Comparison of ENCODE assay signal across 9 mouse cellular contexts in the genomic region with DNA sequence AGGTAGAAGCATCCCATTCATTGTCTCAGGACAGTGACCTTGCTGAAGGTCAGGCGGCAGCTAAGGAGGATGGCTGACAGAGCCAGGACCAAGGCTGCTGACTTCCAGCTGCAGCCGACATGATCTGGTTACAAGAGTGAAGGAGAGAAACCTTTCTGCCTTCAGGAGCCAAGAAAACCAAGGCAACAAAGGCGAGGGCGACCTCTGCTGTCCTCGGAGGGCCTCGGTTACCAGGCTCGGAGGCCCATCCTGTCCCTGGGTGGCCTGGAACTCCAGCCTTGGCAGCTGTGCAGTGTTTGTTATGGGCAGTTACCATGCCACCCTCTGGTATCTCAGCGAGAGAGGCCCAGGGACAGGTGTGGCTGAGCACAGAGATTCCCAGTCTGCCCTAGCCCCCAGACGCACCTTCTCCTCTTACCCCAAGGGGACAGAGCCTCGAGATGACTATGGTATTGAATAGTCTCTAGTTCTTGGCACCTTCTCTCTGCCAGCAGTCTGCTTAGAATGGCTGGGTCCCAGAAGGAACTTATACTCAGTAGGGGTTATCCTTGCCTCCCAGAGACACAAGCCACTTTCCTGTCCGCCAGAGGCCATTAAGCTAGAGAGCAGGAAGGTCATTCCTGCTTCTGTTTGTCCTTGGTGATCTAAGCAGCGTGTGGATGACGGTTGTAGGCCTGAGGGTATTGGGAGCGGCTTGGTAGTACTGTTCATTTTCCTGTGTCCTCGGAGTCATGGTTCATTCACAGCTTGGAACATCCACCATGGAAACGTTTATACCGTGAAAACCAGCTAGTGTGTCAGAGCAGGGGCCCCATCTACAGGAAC.
DNase-seq lines count a peak whose midpoint lies in the region; ATAC-seq and TF ChIP-seq lines count a peak whose summit lies in the region.
"Had no signal": no experiment of that assay in that cellular context is flagged by ENCODE, and none has a peak within 500 bp of the region (broad histone marks: within the 10 kb centered on the region; RNA-seq: fewer than 3 reads in every experiment).

No protein-coding gene starts in this region.

- no peaks in the 10 kb centered on the region for H3K36me3 ChIP-seq in kidney, postnatal 0 days (ENCODE audit: insufficient read depth, low read length)
- H3K36me3 ChIP-seq: midbrain, embryonic 12.5 days had no signal

- H3K27ac ChIP-seq in kidney, postnatal 0 days, result peak overlapping the region; percentile 25; the same call in 1 of the 2 replicates
- H3K27ac ChIP-seq: midbrain, embryonic 12.5 days had no signal

- peak; percentile 58 for DNase-seq in cerebellum, adult 9-10 months
- DNase-seq in cerebellum, adult 9-11 months, result no peak
- peak; percentile 71 for DNase-seq in adrenal gland, adult 2 months
- peak; percentile 88 to 89 for DNase-seq in heart, adult 18-20 months
- DNase-seq in kidney, postnatal 0 days (ENCODE audit: low spot score), result peak; percentile 56
- DNase-seq in ovary, postnatal 36 days (ENCODE audit: low spot score), result peak; percentile 70
- no peak for DNase-seq in left cerebral cortex, adult 18-20 months (ENCODE audit: low spot score in 2 of 2)
- DNase-seq in right cerebral cortex, adult 2 months (ENCODE audit: low spot score in 2 of 2), result no peak

- WGBS in kidney, postnatal 0 days, result 46% methylated on average over 17 of the region's 17 CpGs

- no peak overlapping the region for H3K9ac ChIP-seq in kidney, postnatal 0 days (ENCODE audit: low read depth, low read length)
- H3K9ac ChIP-seq: midbrain, embryonic 12.5 days had no signal

- ATAC-seq in kidney, postnatal 0 days (replicated peaks; ENCODE audit: low FRiP score, low read depth), result peak; percentile 40; the same call in 1 of the 2 replicates

- no peak overlapping the region for H3K4me2 ChIP-seq in kidney, postnatal 0 days (ENCODE audit: low read length)
- H3K4me2 ChIP-seq: midbrain, embryonic 12.5 days had no signal

- H3K4me3 ChIP-seq in kidney, postnatal 0 days (replicated peaks; ENCODE audit: low read depth, low read length), result no peak overlapping the region
- H3K4me3 ChIP-seq: midbrain, embryonic 12.5 days had no signal

- TF ChIP-seq CTCF in kidney, postnatal 0 days (IDR thresholded peaks at IDR 0.05; ENCODE audit: low read depth), result peak; percentile 60

- no peaks in the 10 kb centered on the region for H3K9me3 ChIP-seq in kidney, postnatal 0 days (replicated peaks; ENCODE audit: low read length)
- H3K9me3 ChIP-seq: midbrain, embryonic 12.5 days had no signal

- H3K4me1 ChIP-seq in kidney, postnatal 0 days (replicated peaks; ENCODE audit: insufficient read depth, low read length), result peaks cover 8% of the 10 kb centered on the region; the same call in 1 of the 2 replicates

- H3K27me3 ChIP-seq in kidney, postnatal 0 days (ENCODE audit: insufficient read depth, low read length), result no peaks in the 10 kb centered on the region

Comparison
In these comparisons a context has a peak if more than half of its experiments do, and no peak if none do; other contexts are left out.
1. DNase-seq: peak in cerebellum, adult 9-10 months (single experiment), adrenal gland, adult 2 months (single experiment), heart, adult 18-20 months (2 of 2), kidney, postnatal 0 days (single experiment) and ovary, postnatal 36 days (single experiment); none in cerebellum, adult 9-11 months (single experiment), left cerebral cortex, adult 18-20 months (0 of 2) and right cerebral cortex, adult 2 months (0 of 2).